Mouse (Mus musculus) heart, postnatal 0 days (tissue): ENCODE measurements around the gene Phf21a.

Experiments used
- CTCF ChIP-seq: IDR thresholded peaks from 2 replicates; pipeline ENCODE4 v1.5.1; 2016; ENCODE audit warnings: antibody characterized with exemption, control low read depth, low read depth
- EP300 ChIP-seq: IDR thresholded peaks from 2 replicates; pipeline ENCODE4 v1.6.1; 2016; ENCODE audit warnings: antibody characterized with exemption, low read depth

DNA sequence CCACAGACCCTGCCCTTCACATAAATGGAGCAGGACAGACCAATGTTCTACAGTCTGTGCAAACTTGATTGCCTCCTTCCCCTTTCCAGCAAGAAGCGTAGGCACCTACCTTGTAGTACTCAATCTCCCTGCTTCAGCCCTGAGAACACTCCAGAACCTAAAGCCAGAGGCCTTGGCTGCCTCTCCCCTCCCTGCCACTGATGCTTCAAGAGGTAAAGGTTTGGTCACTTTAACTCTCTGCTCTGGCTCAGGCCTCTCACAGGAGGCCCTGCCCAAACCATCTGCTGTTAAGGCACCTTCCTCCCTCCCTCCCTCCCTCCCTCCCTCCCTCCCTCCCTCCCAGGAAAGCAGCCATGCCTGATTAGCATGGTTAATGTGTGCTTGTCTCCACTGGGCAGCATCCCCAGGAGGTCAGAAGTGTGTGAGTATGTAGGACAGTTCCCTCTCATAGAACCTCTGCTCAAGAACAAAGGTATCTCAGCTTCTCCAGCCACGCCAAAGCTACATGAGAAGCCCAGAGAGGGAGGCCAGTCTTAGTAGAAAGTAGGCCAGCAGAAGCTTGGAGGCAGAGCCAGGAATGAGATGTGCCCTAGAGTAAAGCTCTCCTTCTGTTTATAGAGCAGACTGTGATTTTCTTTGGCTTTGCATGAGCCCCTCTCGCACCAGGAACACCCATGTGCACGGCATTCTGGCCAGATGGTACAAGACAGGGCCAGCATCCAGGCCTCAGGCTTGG lies 309.8 kb downstream of the Phf21a start:
- no peak for TF ChIP-seq CTCF
- TF ChIP-seq EP300: no peak
